Mouse (Mus musculus) mouse trophoblast stem cell (cell line): ENCODE data around the gene Atp6v0c.

Source experiments
- in situ Hi-C, 2 experiments: fragments of 300-500 bp; cut with MseI, MboI; formaldehyde crosslinking; loops; 2 replicates in 1 of 2; 3 replicates in 1 of 2; pipeline ENCODE4 v1.15.1; 2025

Gene Atp6v0c

GRCm38 (mm10) chr17:24169317-24170065, at the start of gene Atp6v0c:
Gene Atp6v0c, minus strand, starts transcription at chr17:24169702.
- in situ Hi-C loops, result loop anchor here in 1 of 2 experiments (10.0 kb wide), 1 partner anchor 75 kb away; no protein-coding TSS in a partner anchor

DNA sequence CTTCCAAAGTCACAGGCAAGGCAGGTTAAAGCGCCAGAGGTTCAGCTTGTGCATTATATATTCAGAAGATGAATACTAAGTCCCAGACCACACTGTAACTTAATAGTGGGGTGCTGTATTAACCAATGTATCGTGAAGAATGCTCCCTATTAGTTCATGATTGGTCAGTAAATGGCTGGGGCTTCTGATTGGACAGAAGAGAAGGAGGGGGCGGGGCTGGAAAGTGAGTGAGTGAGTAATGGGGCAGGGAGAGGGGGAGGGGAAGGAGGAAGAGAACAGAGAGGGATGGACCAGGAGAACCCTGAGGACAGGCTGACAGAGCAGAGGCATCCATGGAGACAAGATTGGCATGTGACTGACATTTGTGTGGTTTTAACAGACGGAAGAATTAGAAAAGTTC, 47.3 kb upstream of the Atp6v0c start:
- in situ Hi-C loops, result no loop called here

GRCm38 (mm10) chr17:24213186-24213585, 43.7 kb upstream of the Atp6v0c start:
- in situ Hi-C loops, result no loop called here

DNA sequence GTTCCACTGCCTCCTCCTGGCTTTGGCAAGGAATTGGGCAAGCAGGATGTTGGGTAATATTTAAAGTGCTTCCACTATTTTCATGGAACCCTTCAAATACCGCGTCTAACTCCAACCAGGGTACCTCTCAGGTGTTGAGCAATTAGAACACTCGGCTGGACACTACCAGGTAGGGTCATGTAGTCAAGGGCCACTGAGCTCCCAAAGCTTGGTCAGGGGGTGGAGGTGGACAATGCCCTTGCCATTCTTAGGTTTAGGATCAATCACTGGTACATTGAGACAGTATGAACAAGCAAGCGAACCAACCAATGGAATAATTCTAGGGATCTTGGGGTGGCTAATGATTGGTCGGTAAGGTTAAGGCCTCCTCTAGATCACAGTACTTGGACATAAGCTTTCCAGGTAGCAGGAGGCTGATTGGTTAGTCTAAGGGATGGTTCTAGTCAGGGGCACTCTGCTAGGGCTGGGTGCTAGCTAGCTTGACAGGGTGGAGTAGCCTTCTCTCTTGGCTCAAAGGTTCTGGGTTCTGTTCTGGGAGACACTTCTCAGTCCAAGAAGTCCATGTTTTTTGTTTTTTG, 43.0 kb upstream of the Atp6v0c start:
- in situ Hi-C loops, result no loop called here

GRCm38 (mm10) chr17:24211631-24212440, 42.3 kb upstream of the Atp6v0c start:
- in situ Hi-C loops, result no loop called here

DNA sequence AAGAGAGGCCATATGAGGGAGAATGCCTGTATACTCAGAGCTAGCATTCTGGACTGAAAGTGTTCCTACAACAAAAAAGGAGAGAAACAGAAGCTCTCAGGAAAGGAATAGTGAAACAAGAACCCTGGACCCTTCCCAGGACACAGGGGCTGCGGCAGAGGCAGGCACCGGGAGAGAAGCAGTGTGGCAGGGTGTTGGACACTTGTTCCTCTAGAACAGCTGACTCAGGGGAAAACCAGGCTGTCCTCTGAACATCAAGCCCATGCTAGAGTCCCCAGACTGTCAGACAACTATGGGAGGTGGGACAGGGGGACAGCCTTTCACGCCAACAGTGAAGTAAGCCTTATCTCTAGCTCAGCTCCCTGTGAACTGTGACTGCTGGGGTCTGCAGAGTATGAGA, 41.1 kb upstream of the Atp6v0c start:
- in situ Hi-C loops, result no loop called here

DNA sequence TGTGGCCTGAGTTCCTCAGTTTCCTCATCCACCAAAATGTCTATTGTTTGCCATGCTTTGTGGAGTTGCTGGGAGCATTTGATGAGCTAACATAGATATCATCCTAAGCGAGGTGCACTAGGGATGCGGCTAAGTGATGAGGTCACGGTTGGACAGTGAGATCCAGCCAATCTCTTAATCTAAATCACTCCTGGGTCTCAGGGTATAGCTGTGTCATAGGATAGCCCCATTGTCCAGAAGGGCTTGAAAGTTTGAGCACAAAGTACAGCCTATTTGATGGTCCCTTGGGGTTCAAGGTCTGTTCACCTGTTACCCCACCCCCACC, 40.4 kb upstream of the Atp6v0c start:
- in situ Hi-C loops, result no loop called here

- in situ Hi-C loops, result no loop called here
These were observed 39.8 kb upstream of the Atp6v0c start, which contains the start of gene Ntn3 for GRCm38 (mm10) chr17:24209043-24209915. Gene Ntn3, minus strand, starts transcription at chr17:24209531.

GRCm38 (mm10) chr17:24208641-24209042, 39.1 kb upstream of the Atp6v0c start:
- in situ Hi-C loops, result no loop called here

GRCm38 (mm10) chr17:24207768-24208640, 38.5 kb upstream of the Atp6v0c start:
- in situ Hi-C loops, result no loop called here

- in situ Hi-C loops, result no loop called here
These were observed 37.2 kb upstream of the Atp6v0c start for GRCm38 (mm10) chr17:24206451-24207351.

- in situ Hi-C loops, result no loop called here
These were observed 36.4 kb upstream of the Atp6v0c start for GRCm38 (mm10) chr17:24205908-24206361.

- in situ Hi-C loops, result no loop called here
These were observed 35.9 kb upstream of the Atp6v0c start, which contains the start of gene Tbc1d24 for GRCm38 (mm10) chr17:24205284-24205888. Gene Tbc1d24, minus strand, starts transcription at chr17:24205562.

DNA sequence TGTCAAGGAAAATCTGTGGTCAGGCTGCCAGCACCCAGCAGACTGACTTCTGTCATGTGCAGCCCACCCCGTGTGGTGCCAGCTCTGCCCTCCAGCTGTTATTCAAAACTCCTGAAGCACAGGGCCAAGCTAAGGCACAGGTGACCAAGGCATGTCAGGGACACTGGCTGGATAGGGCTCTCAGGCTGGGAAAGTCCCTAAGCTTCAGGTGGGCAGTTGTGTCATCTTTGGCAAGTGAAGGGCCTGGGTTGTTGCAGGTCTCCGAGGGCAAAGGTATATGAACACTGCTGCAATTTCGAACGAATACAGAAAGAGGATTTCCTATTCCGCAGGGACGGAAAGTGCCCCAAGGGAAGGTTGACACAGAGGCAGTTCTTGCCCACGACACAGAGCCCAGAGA, 35.3 kb upstream of the Atp6v0c start:
- in situ Hi-C loops, result no loop called here

DNA sequence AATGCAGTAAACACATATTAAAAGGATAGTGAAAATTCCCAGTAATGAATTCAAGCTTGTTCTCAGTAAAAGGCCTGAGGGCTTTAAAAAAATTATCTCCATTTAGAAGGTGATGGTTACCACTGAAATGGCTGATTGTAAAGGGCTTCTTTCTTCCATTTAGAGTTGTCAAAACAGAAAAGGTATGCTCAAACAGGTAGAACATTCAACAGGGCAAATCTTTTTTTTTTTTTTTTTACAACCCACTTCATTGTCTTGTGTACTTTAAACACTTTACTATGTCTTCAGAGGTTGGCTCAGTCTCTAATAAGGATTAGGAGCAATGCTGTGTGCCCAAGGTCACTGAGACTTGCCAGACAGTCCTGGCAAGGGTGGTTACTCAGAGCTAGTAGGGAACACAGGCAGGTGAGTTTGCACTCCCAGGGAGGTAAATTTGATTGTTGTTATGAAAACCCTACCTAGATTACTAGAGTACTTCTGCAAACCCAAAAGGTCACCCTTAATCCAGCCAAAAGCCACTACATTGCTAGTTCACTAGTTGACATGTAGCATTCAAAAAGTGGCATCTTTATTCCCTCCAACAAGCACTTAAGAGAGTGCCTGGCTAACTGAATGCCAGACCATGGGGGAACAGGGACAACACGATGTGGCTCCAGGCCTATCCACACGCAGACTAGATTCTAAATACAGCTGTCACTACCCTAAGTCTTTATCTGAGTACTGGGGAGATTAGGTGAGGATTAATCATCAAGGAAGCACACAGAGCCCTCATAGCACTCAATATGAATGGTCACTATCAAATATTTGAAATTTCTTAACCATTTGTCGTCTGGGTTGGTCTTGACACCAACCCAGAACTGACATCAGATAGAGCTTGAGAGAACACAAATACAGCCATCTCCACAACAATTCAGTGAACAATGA, 34.4 kb upstream of the Atp6v0c start:
- in situ Hi-C loops, result no loop called here

DNA sequence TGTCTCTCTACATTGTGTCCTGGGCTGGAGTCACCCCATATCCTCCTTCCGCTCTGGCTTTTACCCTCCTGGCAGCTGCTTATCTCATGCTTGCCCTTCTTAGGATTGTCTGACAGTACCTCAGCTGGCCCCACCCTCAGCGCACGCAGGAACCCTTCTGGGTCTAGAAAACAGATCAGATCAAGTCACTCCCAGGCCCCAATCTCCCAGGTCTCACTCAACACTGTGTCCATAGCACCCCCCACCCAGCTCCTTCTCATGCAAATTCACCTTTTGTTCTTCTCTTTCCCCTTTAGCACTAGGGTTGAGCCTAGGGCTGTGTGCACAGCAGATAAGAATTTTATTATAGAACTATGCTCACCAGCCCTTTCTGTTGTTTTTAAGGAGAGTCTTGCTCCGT, 33.6 kb upstream of the Atp6v0c start:
- in situ Hi-C loops, result no loop called here

- in situ Hi-C loops, result no loop called here
These were observed 31.6 kb upstream of the Atp6v0c start for GRCm38 (mm10) chr17:24201092-24201491.

DNA sequence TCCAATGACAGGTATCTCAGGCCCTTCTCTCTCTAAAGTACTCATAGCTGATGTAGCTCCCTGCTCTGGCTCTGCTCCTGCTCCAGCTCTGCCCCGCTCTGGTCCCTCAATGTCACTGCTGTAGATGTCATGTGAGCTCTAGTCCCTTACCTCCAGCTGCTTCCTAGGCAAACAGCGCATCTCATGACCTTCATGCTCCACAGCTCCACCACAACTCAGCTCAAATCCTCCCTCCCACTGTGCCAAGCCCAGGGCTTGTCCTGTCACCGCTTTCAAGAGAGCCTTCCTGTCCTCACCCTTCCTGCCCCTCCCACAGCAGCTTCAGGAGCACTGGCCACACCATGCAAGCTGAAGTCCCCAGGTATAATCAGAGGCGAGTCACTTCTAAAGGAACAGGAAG, 30.2 kb upstream of the Atp6v0c start:
- in situ Hi-C loops, result no loop called here
